Mouse (Mus musculus): ENCODE measurements around the gene Osbpl5. TPM values are rescaled to one million over a fixed set of nuclear protein-coding genes. Genes with fewer than 3 reads are reported as not detected.

Osbpl5 gene
- polyA plus RNA-seq, 1 experiment, result 20.6 TPM

DNA sequence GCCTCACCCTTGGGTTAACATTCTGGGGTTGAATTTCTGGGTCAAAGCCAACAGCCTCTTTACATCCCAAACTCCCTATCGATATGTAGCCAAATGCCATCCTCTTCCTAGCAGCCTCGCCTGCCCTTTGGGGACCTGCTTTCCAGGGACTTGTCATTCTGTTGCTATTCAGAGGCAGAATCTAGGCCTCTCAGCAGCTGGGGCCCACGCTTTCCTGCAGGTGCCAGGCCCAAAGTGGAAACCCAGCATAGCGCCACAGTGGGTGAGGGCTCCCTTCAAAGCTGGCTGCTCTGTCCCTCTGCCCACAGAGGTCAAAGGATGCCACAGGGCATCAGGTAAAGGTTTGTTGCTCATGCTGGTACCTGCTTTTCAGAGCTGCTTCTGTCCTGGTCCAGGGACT lies 23.0 kb downstream of the Osbpl5 start:
- Histone ChIP-seq H3K4me1 (replicated peaks; ENCODE audit: control insufficient read depth, insufficient read depth, low read length) (peaks cover 3% of the 10 kb centered on the region; the same call in 1 of the 2 replicates), H3K36me3 (ENCODE audit: control insufficient read depth, insufficient read depth, low read length) (no peaks in the 10 kb centered on the region), H3K4me3 (ENCODE audit: control insufficient read depth, insufficient read depth, low read length) (no peak overlapping the region), H3K27ac (ENCODE audit: control insufficient read depth, insufficient read depth, low read length) (no peak overlapping the region), H3K27me3 (ENCODE audit: control insufficient read depth, insufficient read depth, low read length) (no peaks in the 10 kb centered on the region)
- WGBS, result 88% methylated on average over 4 of the region's 4 CpGs
- DNase-seq, result no peak
- TF ChIP-seq CTCF (IDR thresholded peaks at IDR 0.05; ENCODE audit: borderline replicate concordance, control insufficient read depth, extremely low read depth, insufficient read depth, low read length, poor library complexity) (no peak), POLR2A (IDR thresholded peaks at IDR 0.05; ENCODE audit: control insufficient read depth, extremely low read depth, insufficient read depth, low read length, poor library complexity) (no peak)

DNA sequence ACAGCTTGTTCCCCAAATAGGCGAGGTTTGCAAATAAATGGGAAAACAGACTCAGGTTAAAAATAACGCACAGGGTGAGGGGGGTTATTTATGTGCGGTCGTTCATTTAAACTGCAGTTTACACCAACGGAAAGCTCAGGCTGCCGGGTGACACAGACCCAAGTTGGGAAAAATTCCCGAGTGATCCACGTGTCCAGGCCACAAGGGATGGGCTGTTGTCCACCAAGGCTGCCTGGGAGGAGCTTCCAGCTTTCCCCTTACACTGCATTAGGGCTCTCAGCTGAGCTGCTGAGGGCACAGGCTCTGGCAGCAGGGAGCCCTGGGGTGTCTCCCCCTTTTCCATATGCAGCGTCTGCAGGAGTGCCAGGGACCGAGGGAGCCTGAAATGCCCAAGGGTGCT lies 26.9 kb downstream of the Osbpl5 start:
- 95% methylated on average over 10 of the region's 10 CpGs for WGBS
- DNase-seq, result no peak
- no peak overlapping the region for H3K4me3 ChIP-seq (ENCODE audit: control insufficient read depth, insufficient read depth, low read length)
- H3K36me3 ChIP-seq (ENCODE audit: control insufficient read depth, insufficient read depth, low read length), result no peaks in the 10 kb centered on the region
- no peak overlapping the region for H3K27ac ChIP-seq (ENCODE audit: control insufficient read depth, insufficient read depth, low read length)
- no peaks in the 10 kb centered on the region for H3K27me3 ChIP-seq (ENCODE audit: control insufficient read depth, insufficient read depth, low read length)
- peaks cover 3% of the 10 kb centered on the region; the same call in 1 of the 2 replicates for H3K4me1 ChIP-seq (replicated peaks; ENCODE audit: control insufficient read depth, insufficient read depth, low read length)
- no peak for TF ChIP-seq CTCF (IDR thresholded peaks at IDR 0.05; ENCODE audit: borderline replicate concordance, control insufficient read depth, extremely low read depth, insufficient read depth, low read length, poor library complexity)
- TF ChIP-seq POLR2A (IDR thresholded peaks at IDR 0.05; ENCODE audit: control insufficient read depth, extremely low read depth, insufficient read depth, low read length, poor library complexity), result no peak

DNA sequence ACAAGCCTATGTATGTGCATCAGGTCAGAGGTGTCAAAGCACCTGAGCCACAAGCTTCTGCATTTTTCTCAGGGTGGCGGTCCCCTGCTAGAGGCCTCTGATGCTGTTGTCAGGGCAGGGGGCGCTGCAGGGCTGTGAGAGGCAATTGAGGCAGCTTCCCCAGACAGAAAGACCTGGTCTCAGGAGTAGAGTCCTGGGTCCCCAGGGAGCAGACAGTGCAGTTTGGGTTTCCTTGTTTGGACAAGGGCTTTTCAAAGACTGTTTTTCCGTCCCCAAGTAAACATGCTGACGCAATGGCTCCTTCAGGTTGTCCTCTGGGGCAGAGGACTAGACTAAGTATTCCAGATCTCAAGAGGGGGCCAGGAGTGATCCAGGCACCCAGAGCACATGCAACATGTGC lies 30.4 kb downstream of the Osbpl5 start:
- 94% methylated on average over 4 of the region's 4 CpGs for WGBS
- Histone ChIP-seq H3K4me3 (ENCODE audit: control insufficient read depth, insufficient read depth, low read length) (no peak overlapping the region), H3K27me3 (ENCODE audit: control insufficient read depth, insufficient read depth, low read length) (no peaks in the 10 kb centered on the region), H3K27ac (ENCODE audit: control insufficient read depth, insufficient read depth, low read length) (no peak overlapping the region), H3K4me1 (replicated peaks; ENCODE audit: control insufficient read depth, insufficient read depth, low read length) (no peaks in the 10 kb centered on the region), H3K36me3 (ENCODE audit: control insufficient read depth, insufficient read depth, low read length) (no peaks in the 10 kb centered on the region)
- no peak for TF ChIP-seq CTCF (IDR thresholded peaks at IDR 0.05; ENCODE audit: borderline replicate concordance, control insufficient read depth, extremely low read depth, insufficient read depth, low read length, poor library complexity)
- no peak for TF ChIP-seq POLR2A (IDR thresholded peaks at IDR 0.05; ENCODE audit: control insufficient read depth, extremely low read depth, insufficient read depth, low read length, poor library complexity)
- DNase-seq, result peak; percentile 15

DNA sequence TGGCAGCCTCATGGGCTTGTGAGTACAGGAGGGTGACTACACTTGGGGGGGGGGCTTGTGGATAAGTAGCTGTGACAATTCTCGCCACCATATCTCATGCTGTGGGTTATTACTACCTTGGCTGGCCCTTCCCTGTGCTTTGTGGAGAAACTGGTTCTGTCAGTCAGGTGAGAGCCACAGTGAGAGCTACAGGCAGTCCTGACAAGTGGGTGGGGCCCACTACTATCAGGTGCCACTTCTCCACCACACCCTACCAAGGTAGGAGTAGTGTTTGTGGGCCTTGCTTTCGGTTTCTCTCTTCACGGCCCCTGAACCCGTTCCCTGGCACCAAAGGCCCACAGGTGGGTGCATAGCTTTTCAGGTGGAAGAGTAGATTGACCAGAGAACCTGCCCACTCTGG lies 32.9 kb downstream of the Osbpl5 start:
- DNase-seq, result no peak
- Histone ChIP-seq H3K27me3 (ENCODE audit: control insufficient read depth, insufficient read depth, low read length) (no peaks in the 10 kb centered on the region), H3K36me3 (ENCODE audit: control insufficient read depth, insufficient read depth, low read length) (no peaks in the 10 kb centered on the region), H3K4me3 (ENCODE audit: control insufficient read depth, insufficient read depth, low read length) (no peak overlapping the region), H3K27ac (ENCODE audit: control insufficient read depth, insufficient read depth, low read length) (no peak overlapping the region), H3K4me1 (replicated peaks; ENCODE audit: control insufficient read depth, insufficient read depth, low read length) (no peaks in the 10 kb centered on the region)
- TF ChIP-seq POLR2A (IDR thresholded peaks at IDR 0.05; ENCODE audit: control insufficient read depth, extremely low read depth, insufficient read depth, low read length, poor library complexity) (no peak), CTCF (IDR thresholded peaks at IDR 0.05; ENCODE audit: borderline replicate concordance, control insufficient read depth, extremely low read depth, insufficient read depth, low read length, poor library complexity) (no peak)
- WGBS, result 86% methylated on average over 4 of the region's 4 CpGs

DNA sequence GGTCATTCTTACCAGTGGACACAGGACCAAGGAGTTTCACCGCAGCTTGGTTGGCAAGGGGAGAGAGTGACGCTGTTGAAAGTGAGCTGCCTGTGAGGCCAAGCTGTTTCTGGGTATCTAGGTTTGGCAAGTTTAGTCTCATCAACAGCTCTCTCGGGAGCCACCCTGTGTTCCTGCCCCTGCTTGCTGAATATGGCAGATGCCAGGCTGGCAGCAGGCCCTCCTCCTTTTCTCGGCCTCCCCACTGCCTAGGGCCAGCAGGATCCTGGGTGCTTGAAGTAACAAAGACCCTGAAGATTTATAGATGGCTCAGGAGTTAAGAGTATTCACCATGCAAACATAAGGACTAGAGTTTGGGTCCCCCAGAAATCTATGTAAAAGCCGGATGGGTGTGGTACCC lies 34.1 kb downstream of the Osbpl5 start:
- Histone ChIP-seq H3K36me3 (ENCODE audit: control insufficient read depth, insufficient read depth, low read length) (no peaks in the 10 kb centered on the region), H3K27ac (ENCODE audit: control insufficient read depth, insufficient read depth, low read length) (no peak overlapping the region), H3K4me1 (replicated peaks; ENCODE audit: control insufficient read depth, insufficient read depth, low read length) (no peaks in the 10 kb centered on the region), H3K4me3 (ENCODE audit: control insufficient read depth, insufficient read depth, low read length) (no peak overlapping the region), H3K27me3 (ENCODE audit: control insufficient read depth, insufficient read depth, low read length) (no peaks in the 10 kb centered on the region)
- DNase-seq, result no peak
- 96% methylated on average over 5 of the region's 5 CpGs for WGBS
- no peak for TF ChIP-seq POLR2A (IDR thresholded peaks at IDR 0.05; ENCODE audit: control insufficient read depth, extremely low read depth, insufficient read depth, low read length, poor library complexity)
- no peak for TF ChIP-seq CTCF (IDR thresholded peaks at IDR 0.05; ENCODE audit: borderline replicate concordance, control insufficient read depth, extremely low read depth, insufficient read depth, low read length, poor library complexity)

DNA sequence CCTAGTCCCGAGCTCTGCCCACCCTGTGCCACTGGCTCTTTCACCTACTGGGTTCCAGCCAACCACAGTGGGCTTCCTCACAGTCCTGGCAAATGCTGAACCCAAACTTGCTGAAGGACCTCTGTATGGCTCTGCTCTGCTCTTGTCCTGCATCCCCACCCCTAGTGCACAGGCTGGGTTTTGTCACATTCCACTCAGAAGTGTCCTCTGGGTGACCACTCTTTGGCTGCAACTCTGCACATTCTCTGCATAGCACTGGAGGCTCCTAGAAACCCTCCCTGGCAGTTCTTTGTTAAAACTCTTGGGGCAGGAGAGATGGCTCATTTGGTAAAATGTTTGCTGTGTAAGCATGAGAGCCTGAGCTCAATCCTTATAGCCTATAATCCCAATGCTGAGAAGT lies 39.0 kb downstream of the Osbpl5 start:
- DNase-seq, result no peak
- H3K27me3 ChIP-seq (ENCODE audit: control insufficient read depth, insufficient read depth, low read length), result no peaks in the 10 kb centered on the region
- no peak overlapping the region for H3K4me3 ChIP-seq (ENCODE audit: control insufficient read depth, insufficient read depth, low read length)
- H3K27ac ChIP-seq (ENCODE audit: control insufficient read depth, insufficient read depth, low read length), result no peak overlapping the region
- H3K36me3 ChIP-seq (ENCODE audit: control insufficient read depth, insufficient read depth, low read length), result no peaks in the 10 kb centered on the region
- TF ChIP-seq POLR2A (IDR thresholded peaks at IDR 0.05; ENCODE audit: control insufficient read depth, extremely low read depth, insufficient read depth, low read length, poor library complexity) (no peak), CTCF (IDR thresholded peaks at IDR 0.05; ENCODE audit: borderline replicate concordance, control insufficient read depth, extremely low read depth, insufficient read depth, low read length, poor library complexity) (no peak)
- H3K4me1 ChIP-seq (replicated peaks; ENCODE audit: control insufficient read depth, insufficient read depth, low read length), result peaks cover 15% of the 10 kb centered on the region
- WGBS, result 91% methylated on average over 1 of the region's 1 CpGs

DNA sequence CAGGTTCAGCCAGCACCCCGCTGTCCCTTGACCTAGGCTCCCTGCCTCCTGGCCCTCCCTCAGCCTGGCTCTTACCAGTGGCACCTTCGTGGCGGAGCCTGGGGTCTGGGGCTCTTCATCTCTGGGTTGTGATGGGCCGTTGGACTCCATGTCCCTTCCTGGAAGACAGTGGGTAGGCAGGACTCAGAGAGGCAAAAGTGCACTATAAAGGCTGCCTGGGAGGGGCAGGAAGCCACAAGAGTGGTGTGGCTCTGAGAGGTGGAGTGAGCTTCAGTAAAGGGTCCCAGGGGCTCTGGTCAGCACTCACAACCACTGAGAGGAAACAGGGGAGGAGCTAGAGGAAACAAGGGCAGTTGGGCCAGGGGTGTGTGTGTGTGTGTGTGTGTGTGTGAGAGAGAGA lies 43.4 kb downstream of the Osbpl5 start:
- peak; percentile 11 for DNase-seq
- no peaks in the 10 kb centered on the region for H3K36me3 ChIP-seq (ENCODE audit: control insufficient read depth, insufficient read depth, low read length)
- 13% methylated on average over 4 of the region's 4 CpGs for WGBS
- peak overlapping the region; percentile 0 for H3K27ac ChIP-seq (ENCODE audit: control insufficient read depth, insufficient read depth, low read length)
- no peaks in the 10 kb centered on the region for H3K27me3 ChIP-seq (ENCODE audit: control insufficient read depth, insufficient read depth, low read length)
- H3K4me1 ChIP-seq (replicated peaks; ENCODE audit: control insufficient read depth, insufficient read depth, low read length), result peaks cover 15% of the 10 kb centered on the region
- TF ChIP-seq CTCF (IDR thresholded peaks at IDR 0.05; ENCODE audit: borderline replicate concordance, control insufficient read depth, extremely low read depth, insufficient read depth, low read length, poor library complexity) (no peak), POLR2A (IDR thresholded peaks at IDR 0.05; ENCODE audit: control insufficient read depth, extremely low read depth, insufficient read depth, low read length, poor library complexity) (no peak)
- H3K4me3 ChIP-seq (ENCODE audit: control insufficient read depth, insufficient read depth, low read length), result 0 out of 2 replicates have a peak overlapping the region, but pooled peaks have one; percentile 25

All from thymus, adult 2 months (tissue).